Mouse (Mus musculus) hindbrain, embryonic 10.5 days (tissue): ENCODE results near the gene Sh2d4b. TPM values are rescaled to one million over a fixed set of nuclear protein-coding genes. Genes with fewer than 3 reads are reported as not detected.

ENCODE experiments used
- DNase-seq: peaks from one replicate; pipeline ENCODE4 v3.0.0-alpha.2; 2017; ENCODE audit warnings: low spot score
- H3K27ac ChIP-seq: fragments of 300-500 bp; sonication (generic); 2 replicates; pipeline ENCODE4 v1.5.1; 2016; ENCODE audit warnings: mild to moderate bottlenecking, moderate library complexity
- H3K27me3 ChIP-seq: fragments of 300-500 bp; sonication (generic); 2 replicates; pipeline ENCODE4 v1.6.1; 2016; ENCODE audit warnings: mild to moderate bottlenecking; ENCODE audit not compliant: poor library complexity, insufficient read depth, severe bottlenecking
- H3K36me3 ChIP-seq: fragments of 300-500 bp; sonication (generic); 2 replicates; pipeline ENCODE4 v1.6.1; 2016; ENCODE audit warnings: mild to moderate bottlenecking, moderate library complexity
- H3K4me1 ChIP-seq: fragments of 300-500 bp; sonication (generic); replicated peaks from 2 replicates; pipeline ENCODE4 v1.6.1; 2016; ENCODE audit warnings: mild to moderate bottlenecking
- H3K4me3 ChIP-seq: fragments of 300-500 bp; sonication (generic); 2 replicates; pipeline ENCODE4 v1.5.1; 2016; ENCODE audit warnings: mild to moderate bottlenecking, moderate library complexity
- H3K9me3 ChIP-seq: fragments of 300-500 bp; sonication (generic); 2 replicates; pipeline ENCODE4 v1.6.1; 2016; ENCODE audit warnings: mild to moderate bottlenecking, moderate library complexity
- WGBS: fragments of 180-500 bp; shearing (Covaris S2); methylation state at CpG from one replicate; pipeline ENCODE4 v1.1.7; 2016; 5-methylcytosine and 5-hydroxymethylcytosine counted together
- polyA plus RNA-seq: library from polyadenylated mRNA; unstranded; fragments of >200 nt; fragmentation: Nextera tagmentation; extraction: Ambion mirVana; gene quantifications from 2 replicates; pipeline ENCODE4 v1.2.1, GENCODE M21; 2016

Sh2d4b gene
- polyA plus RNA-seq, 1 experiment from 2014 or later = 0.64 TPM

DNA sequence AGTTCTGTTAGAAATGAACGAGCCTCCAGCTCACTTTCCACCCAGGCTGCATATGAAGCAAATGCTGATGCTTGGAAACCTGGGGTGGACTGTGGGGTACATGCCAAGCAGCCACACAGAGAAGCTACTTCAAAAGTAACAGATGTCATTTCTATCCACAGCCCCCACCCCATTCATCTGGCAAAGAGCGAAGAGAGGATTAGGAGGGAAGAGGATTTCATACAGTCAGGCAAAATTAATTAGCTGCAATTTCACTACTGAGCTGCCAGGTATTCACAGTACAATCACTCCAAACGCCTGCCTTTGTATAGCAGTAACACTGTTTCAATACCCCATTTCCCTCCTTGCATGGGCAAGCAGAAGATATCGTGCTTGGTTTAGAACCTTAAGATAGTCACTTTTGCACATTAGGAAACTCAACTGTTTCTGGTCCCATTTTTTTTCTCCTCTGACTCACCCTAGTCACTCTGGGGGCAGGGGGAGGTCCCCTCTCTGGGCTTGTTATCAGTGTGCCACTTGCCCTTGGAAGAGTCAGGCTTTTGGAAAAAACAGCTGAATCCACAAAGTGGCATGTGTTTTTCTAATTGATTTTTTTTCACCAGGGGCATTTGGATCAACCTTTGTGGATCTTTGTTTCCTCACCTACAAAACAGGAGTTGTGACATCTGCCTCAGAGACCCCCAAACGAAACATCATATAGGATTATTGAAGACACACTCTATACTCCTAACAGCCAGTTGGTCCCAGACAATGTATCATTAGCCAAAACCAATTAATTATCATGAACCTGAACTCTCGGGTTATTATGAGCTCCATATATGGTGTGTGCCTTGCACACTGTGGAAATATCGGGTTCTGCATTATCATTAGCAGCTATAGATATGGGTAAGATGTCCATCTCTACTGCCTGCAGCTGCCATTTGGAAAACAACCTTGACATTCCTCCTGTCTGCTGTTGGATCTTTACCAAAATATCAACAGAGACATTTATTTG, 123.7 kb downstream of the Sh2d4b start:
- Histone ChIP-seq H3K4me3 (no peak overlapping the region), H3K4me1 (no peaks in the 10 kb centered on the region), H3K27ac (no peak overlapping the region), H3K9me3 (no peaks in the 10 kb centered on the region), H3K36me3 (no peaks in the 10 kb centered on the region), H3K27me3 (no peaks in the 10 kb centered on the region)
- no peak for DNase-seq
- 70% methylated on average over 7 of the region's 7 CpGs for WGBS

Other genes with a start within 250 kb of the Sh2d4b start
- gene Tspan14, start 73.5 kb upstream of the Sh2d4b start, polyA plus RNA-seq = 95.5 and 95.7 TPM in 2 replicates
- gene Fam213a, start 120.5 kb upstream of the Sh2d4b start, polyA plus RNA-seq = 45.2 and 52.6 TPM in 2 replicates
- 0.47 and 0.64 TPM in 2 replicates for gene Dydc2, start 175.9 kb upstream of the Sh2d4b start, polyA plus RNA-seq
- gene Dydc1, start 179.6 kb upstream of the Sh2d4b start, polyA plus RNA-seq = not detected in 2 replicates
- gene Mat1a, start 211.8 kb upstream of the Sh2d4b start, polyA plus RNA-seq = not detected in 2 replicates
- gene Sftpa1, start 238.5 kb upstream of the Sh2d4b start, polyA plus RNA-seq = not detected in 2 replicates